Mouse (Mus musculus) stomach, postnatal 0 days (tissue): ENCODE data around the gene Gif.

Source experiments
- CTCF ChIP-seq: IDR thresholded peaks from 2 replicates; pipeline ENCODE4 v1.5.1; 2016; ENCODE audit warnings: antibody characterized with exemption, low read depth, mild to moderate bottlenecking, moderate library complexity
- EP300 ChIP-seq: optimal IDR thresholded peaks from 2 replicates; pipeline ENCODE3; 2016; ENCODE audit warnings: antibody characterized with exemption

DNA sequence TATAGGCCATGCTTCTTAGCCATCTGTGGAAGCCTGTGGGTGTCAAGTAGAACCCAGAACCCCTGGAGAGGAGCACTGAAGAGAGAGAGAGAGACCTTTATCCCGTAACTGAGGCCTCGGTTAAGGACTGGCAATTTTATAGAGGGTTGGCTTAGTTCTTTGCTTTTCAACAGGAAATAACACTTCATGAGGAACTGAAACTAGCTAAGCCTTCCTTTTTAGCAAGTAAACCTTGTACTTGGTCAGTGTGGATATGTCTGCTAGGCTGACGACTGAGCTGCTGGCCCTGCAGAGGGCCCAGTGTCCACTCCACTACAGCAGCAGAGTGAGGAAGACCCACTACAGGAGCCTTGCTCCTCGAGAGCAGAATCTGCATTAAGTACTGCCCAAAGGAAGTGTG, 19.1 kb downstream of the Gif start:
- TF ChIP-seq CTCF (no peak), EP300 (no peak)
